ENCODE assay signal across 8 mouse cellular contexts in genomic region chr5:118029420-118029819, GRCm38 (mm10). TPM values are rescaled to one million over a fixed set of nuclear protein-coding genes. Genes with fewer than 3 reads are reported as not detected.
DNase-seq lines count a peak whose midpoint lies in the region; ATAC-seq and TF ChIP-seq lines count a peak whose summit lies in the region.

No protein-coding gene starts in this region.

- H3K4me3 ChIP-seq in heart, adult 2 months, result peak overlapping the region; percentile 60; the same call in 1 of the 2 replicates
- peak overlapping the region; percentile 11 for H3K4me3 ChIP-seq in forebrain, embryonic 11.5 days (ENCODE audit: low read depth, low read length)

- no peak for ATAC-seq in forebrain, embryonic 11.5 days (replicated peaks; ENCODE audit: low FRiP score)

- peaks cover 4% of the 10 kb centered on the region for H3K4me1 ChIP-seq in heart, adult 2 months (ENCODE audit: control insufficient read depth, insufficient read depth, low read length)
- H3K4me1 ChIP-seq in forebrain, embryonic 11.5 days (replicated peaks; ENCODE audit: control insufficient read depth, insufficient read depth, low read length), result peaks cover 28% of the 10 kb centered on the region

- H3K4me2 ChIP-seq in forebrain, embryonic 11.5 days (ENCODE audit: low read depth, low read length, severe bottlenecking), result peak overlapping the region; percentile 25; the same call in 1 of the 2 replicates

- intact Hi-C loops in heart, adult 2 months (cut with DNase I), result loop anchor here (5.0 kb wide), 1 partner anchor 38 kb away; no protein-coding TSS in a partner anchor

- no peak for TF ChIP-seq EP300 in heart, adult 2 months (IDR thresholded peaks at IDR 0.05; ENCODE audit: insufficient read depth, low read depth, low read length)

- no peak for TF ChIP-seq CTCF in heart, adult 2 months (IDR thresholded peaks at IDR 0.05)

- no peak overlapping the region; the same call in 1 of the 2 replicates for H3K9ac ChIP-seq in heart, adult 2 months (ENCODE audit: low read depth, low read length)
- no peak overlapping the region for H3K9ac ChIP-seq in forebrain, embryonic 11.5 days (ENCODE audit: low read length)

- no peaks in the 10 kb centered on the region for H3K36me3 ChIP-seq in heart, adult 2 months (ENCODE audit: control insufficient read depth, insufficient read depth, low read length)
- H3K36me3 ChIP-seq in forebrain, embryonic 11.5 days (ENCODE audit: control insufficient read depth, insufficient read depth, low read length), result no peaks in the 10 kb centered on the region

- no peak for DNase-seq in heart, adult 2 months
- DNase-seq in heart, adult 9 months (ENCODE audit: low spot score in 2 of 2), result no peak
- DNase-seq in T-cell, adult 2 months (ENCODE audit: low spot score), result peak; percentile 82
- no peak for DNase-seq in forebrain, embryonic 11.5 days (ENCODE audit: low spot score)
- DNase-seq in layer of hippocampus, adult 8-10 months (ENCODE audit: low spot score in 2 of 2), result peak; percentile 84 to 86
- DNase-seq in lung, postnatal 10 days, result peak; percentile 26
- peak; percentile 81 for DNase-seq in right cerebral cortex, postnatal 25 days
- no peak for DNase-seq in adipocyte (ENCODE audit: low spot score)

- no peak overlapping the region for H3K27ac ChIP-seq in heart, adult 2 months
- H3K27ac ChIP-seq in forebrain, embryonic 11.5 days (ENCODE audit: low read depth, low read length), result no peak overlapping the region

- no peak for TF ChIP-seq POLR2A in heart, adult 2 months (IDR thresholded peaks at IDR 0.05; ENCODE audit: insufficient read depth, low read depth, low read length)

- WGBS in heart, adult 2 months, result 8% methylated on average over 10 of the region's 10 CpGs
- WGBS in forebrain, embryonic 11.5 days, result 4% methylated on average over 10 of the region's 10 CpGs

- no peaks in the 10 kb centered on the region for H3K9me3 ChIP-seq in forebrain, embryonic 11.5 days (ENCODE audit: control insufficient read depth, low read length)

- no peaks in the 10 kb centered on the region for H3K79me2 ChIP-seq in heart, adult 2 months (replicated peaks; ENCODE audit: control insufficient read depth, insufficient read depth, low read length)

- H3K27me3 ChIP-seq in heart, adult 2 months (ENCODE audit: control insufficient read depth, insufficient read depth, low read length), result peaks cover 12% of the 10 kb centered on the region
- H3K27me3 ChIP-seq in forebrain, embryonic 11.5 days (ENCODE audit: control insufficient read depth, insufficient read depth, low read length), result peaks cover 48% of the 10 kb centered on the region

RNA-seq across cellular contexts. Expression of gene Tesc, which starts 1.9 kb away (rescaled TPM):
- 100 to 1,000 TPM; 200 to 231 TPM for total RNA-seq in heart, adult 2 months (2021)
- 125 and 164 TPM in 2 replicates for polyA plus RNA-seq in heart, adult 2 months (2012; rRNA removed)
- 0.91 and 1.8 TPM in 2 replicates for polyA plus RNA-seq in forebrain, embryonic 11.5 days (2014; fragmentation: Nextera tagmentation; extraction: Ambion mirVana)
- 10 to 100 TPM; 63.1 to 86.1 (median 73.9) TPM for total RNA-seq in layer of hippocampus, adult 8-10 months (2022)

RNA-seq across cellular contexts. Expression of gene Fbxo21, which starts 52.9 kb away (rescaled TPM):
- total RNA-seq in heart, adult 2 months (2021), result 10 to 100 TPM; 34.1 to 37.8 TPM
- 33.6 and 38.5 TPM in 2 replicates for polyA plus RNA-seq in heart, adult 2 months (2012; rRNA removed)
- polyA plus RNA-seq in forebrain, embryonic 11.5 days (2014; fragmentation: Nextera tagmentation; extraction: Ambion mirVana), result 122 and 130 TPM in 2 replicates
- total RNA-seq in layer of hippocampus, adult 8-10 months (2022), result 100 to 1,000 TPM; 125 to 146 (median 137) TPM

Comparison
In these comparisons a context has a peak if more than half of its experiments do, and no peak if none do; other contexts are left out.
1. DNase-seq: peak in T-cell, adult 2 months (single experiment), layer of hippocampus, adult 8-10 months (2 of 2), lung, postnatal 10 days (single experiment) and right cerebral cortex, postnatal 25 days (single experiment); none in heart, adult 2 months (0 of 2), heart, adult 9 months (0 of 2), forebrain, embryonic 11.5 days (single experiment) and adipocyte (single experiment).